Mouse (Mus musculus) neural tube, embryonic 15.5 days (tissue): ENCODE measurements around the gene Retreg1. TPM values are rescaled to one million over a fixed set of nuclear protein-coding genes. Genes with fewer than 3 reads are reported as not detected.
A peak's percentile ranks its signal among the peaks of the same experiment; 100 is the strongest.

Experiments used
- ATAC-seq: fragments of 200-750 bp; cut with Nextera tagmentation; 2 replicates; pipeline ENCODE4 v1.8.0; 2017; ENCODE audit warnings: mild to moderate bottlenecking, moderate TSS enrichment, moderate library complexity; ENCODE audit not compliant: low FRiP score
- H3K27ac ChIP-seq: fragments of 300-500 bp; sonication (generic); replicated peaks from 2 replicates; pipeline ENCODE4 v1.5.1; 2015; ENCODE audit warnings: mild to moderate bottlenecking, inconsistent platforms
- H3K27me3 ChIP-seq: fragments of 300-500 bp; sonication (generic); replicated peaks from 2 replicates; pipeline ENCODE4 v1.6.1; 2015; ENCODE audit warnings: inconsistent platforms
- H3K36me3 ChIP-seq: fragments of 300-500 bp; sonication (generic); 2 replicates; pipeline ENCODE4 v1.6.1; 2015; ENCODE audit warnings: inconsistent platforms
- H3K4me1 ChIP-seq: fragments of 300-500 bp; sonication (generic); 2 replicates; pipeline ENCODE4 v1.6.1; 2015; ENCODE audit warnings: inconsistent platforms
- H3K4me2 ChIP-seq: fragments of 300-500 bp; sonication (generic); 2 replicates; pipeline ENCODE4 v1.6.1; 2015; ENCODE audit warnings: inconsistent platforms, mild to moderate bottlenecking, moderate library complexity
- H3K4me3 ChIP-seq: fragments of 300-500 bp; sonication (generic); replicated peaks from 2 replicates; pipeline ENCODE4 v1.5.1; 2015; ENCODE audit warnings: mild to moderate bottlenecking, inconsistent platforms
- H3K9ac ChIP-seq: fragments of 300-500 bp; sonication (generic); replicated peaks from 2 replicates; pipeline ENCODE4 v1.6.1; 2015; ENCODE audit warnings: mild to moderate bottlenecking, inconsistent platforms
- H3K9me3 ChIP-seq: fragments of 300-500 bp; sonication (generic); replicated peaks from 2 replicates; pipeline ENCODE4 v1.6.1; 2016; ENCODE audit warnings: inconsistent platforms
- WGBS: fragments of 180-500 bp; shearing (Covaris S2); methylation state at CpG from one replicate; pipeline ENCODE4 v1.1.7; 2015; ENCODE audit warnings: mixed read lengths; 5-methylcytosine and 5-hydroxymethylcytosine counted together
- polyA plus RNA-seq: library from polyadenylated mRNA; unstranded; fragments of >200 nt; fragmentation: Nextera tagmentation; extraction: Ambion mirVana; gene quantifications from 2 replicates; pipeline ENCODE4 v1.2.1, GENCODE M21; 2015

The Retreg1 gene
- polyA plus RNA-seq, 1 experiment from 2014 or later = 16.2 TPM

DNA sequence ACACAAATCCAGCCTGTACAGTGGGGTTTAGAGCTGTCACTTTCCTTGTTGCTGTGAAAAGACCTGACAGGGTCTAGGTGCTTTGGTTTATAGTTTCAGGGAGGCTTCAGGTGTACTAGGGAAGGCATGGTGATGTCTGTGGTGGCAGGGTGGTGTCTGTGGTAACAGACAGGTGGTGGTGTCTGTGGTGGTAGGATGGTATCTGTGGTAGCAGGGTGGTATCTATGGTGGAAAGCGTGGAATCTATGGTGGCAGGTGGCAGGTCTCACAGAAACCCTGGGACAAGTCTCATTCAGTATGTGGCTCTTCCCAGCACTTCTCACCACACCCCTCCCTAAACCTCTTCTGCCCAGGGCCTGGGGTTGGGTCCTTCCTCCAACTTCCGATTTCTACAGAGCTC is 8.7 kb upstream of the Retreg1 start:
- no peak overlapping the region for H3K27ac ChIP-seq
- no peak overlapping the region for H3K4me3 ChIP-seq
- no peaks in the 10 kb centered on the region for H3K36me3 ChIP-seq
- WGBS = 94% methylated on average over 2 of the region's 2 CpGs
- H3K4me1 ChIP-seq = no peaks in the 10 kb centered on the region
- no peaks in the 10 kb centered on the region for H3K27me3 ChIP-seq
- no peak overlapping the region for H3K4me2 ChIP-seq
- H3K9ac ChIP-seq = no peak overlapping the region
- H3K9me3 ChIP-seq = no peaks in the 10 kb centered on the region
- no peak for ATAC-seq

DNA sequence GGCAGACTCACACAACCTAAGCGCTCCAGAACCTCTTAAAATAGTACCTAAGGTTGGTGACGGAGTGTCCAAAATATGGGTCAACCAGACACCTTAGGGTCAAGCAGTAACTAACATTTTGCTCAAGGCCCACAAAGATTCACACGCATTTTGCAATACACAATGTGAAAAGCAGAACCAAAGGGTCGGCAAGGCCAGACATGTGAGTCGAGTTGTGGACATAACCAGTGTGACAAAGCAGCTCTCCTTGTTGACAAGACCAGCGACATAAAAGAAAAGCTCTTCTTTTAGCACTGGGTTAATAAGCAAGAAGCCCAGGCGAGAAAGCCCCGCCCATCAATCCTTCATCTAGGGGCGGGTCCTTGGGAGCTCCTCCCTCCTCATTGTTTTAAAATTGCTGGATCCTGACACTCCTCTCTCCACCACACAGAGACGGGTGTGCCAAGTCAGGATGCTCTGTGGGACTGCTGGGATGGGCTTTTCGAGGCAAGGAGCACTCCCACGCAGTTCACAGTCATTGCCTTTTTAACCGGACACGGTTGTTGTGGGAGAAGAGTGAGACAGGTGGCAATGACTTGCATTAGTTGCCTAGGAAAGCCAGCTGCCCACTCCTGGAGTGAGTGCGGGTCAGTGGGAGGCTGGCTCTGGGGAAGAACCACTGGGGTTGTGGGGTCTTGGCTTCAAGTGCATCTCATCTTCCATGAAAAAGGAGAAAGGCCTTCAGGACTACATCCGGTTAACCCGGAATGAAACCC is 7.9 kb upstream of the Retreg1 start:
- no peak overlapping the region for H3K27ac ChIP-seq
- H3K9ac ChIP-seq = no peak overlapping the region
- ATAC-seq = no peak
- H3K4me2 ChIP-seq = no peak overlapping the region
- no peaks in the 10 kb centered on the region for H3K36me3 ChIP-seq
- H3K4me3 ChIP-seq = no peak overlapping the region
- no peaks in the 10 kb centered on the region for H3K4me1 ChIP-seq
- H3K9me3 ChIP-seq = no peaks in the 10 kb centered on the region
- WGBS = 85% methylated on average over 17 of the region's 17 CpGs
- H3K27me3 ChIP-seq = no peaks in the 10 kb centered on the region

DNA sequence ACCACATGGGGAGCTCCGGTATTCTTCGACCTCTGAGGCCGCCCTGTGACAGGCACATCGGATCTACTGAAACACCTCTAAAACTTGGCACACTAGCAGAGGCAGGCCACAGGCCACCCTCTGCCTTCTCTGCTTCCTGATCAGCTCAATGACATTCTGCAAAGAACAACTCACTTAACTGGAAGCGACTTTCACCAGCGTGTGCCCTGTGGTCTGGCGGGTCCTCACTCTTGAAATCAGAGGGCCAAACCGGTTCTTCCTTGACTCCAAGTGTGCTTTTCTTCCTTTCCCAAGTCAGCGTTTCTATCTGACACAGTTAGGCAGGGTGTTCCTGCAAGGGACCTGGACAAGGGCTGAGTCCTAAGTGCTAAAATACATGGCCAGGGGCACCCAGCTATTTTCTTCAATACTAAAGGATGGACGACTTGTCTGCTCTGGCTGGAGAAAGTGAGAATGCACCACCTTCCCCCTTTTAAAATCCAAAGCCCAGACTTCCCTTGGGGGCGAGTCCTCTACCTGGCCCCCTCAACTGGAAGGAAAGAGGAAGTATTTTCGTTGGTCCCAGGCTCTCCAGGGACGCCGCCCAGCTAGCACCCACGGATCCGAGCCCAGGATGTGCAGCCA is 406 bp upstream of the Retreg1 start:
- Histone ChIP-seq H3K27ac (peak overlapping the region; percentile 78), H3K36me3 (no peaks in the 10 kb centered on the region), H3K4me2 (peak overlapping the region; percentile 96), H3K4me3 (peak overlapping the region; percentile 77), H3K27me3 (peaks cover 7% of the 10 kb centered on the region; the same call in 1 of the 2 replicates), H3K9me3 (no peaks in the 10 kb centered on the region), H3K4me1 (peaks cover 19% of the 10 kb centered on the region), H3K9ac (peak overlapping the region; percentile 81)
- WGBS = 18% methylated on average over 16 of the region's 16 CpGs
- ATAC-seq = peak; percentile 18

DNA sequence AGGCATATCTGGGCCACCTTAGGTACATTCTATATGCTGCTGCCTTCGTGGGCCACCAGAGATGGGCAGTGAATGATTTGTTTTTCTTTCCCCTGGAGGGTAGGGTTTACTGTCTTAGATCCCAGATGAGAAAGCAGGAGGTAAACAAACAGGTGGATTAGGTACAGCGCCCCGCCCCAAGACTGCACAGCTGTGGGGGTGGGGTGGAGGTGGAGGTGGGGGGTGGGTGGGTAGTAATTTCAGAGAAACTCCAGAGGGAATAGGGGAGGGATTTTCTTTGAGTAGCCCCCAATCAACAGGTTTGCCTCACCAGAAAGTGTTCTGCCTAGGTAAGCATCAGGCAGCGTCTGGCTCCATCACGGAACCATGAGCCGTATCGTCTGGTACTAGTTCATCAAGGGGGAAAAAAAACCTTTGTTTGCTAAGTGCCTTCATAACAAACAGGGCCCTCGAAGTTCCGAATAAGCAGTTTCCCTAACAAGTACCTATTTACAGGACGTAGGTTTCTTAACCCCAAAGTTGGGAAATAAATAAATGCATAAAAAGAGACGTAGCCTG is 1.1 kb downstream of the Retreg1 start:
- peaks cover 19% of the 10 kb centered on the region for H3K4me1 ChIP-seq
- no peak overlapping the region for H3K27ac ChIP-seq
- H3K27me3 ChIP-seq = peaks cover 7% of the 10 kb centered on the region; the same call in 1 of the 2 replicates
- WGBS = 11% methylated on average over 11 of the region's 11 CpGs
- peak overlapping the region; percentile 77 for H3K4me3 ChIP-seq
- peak overlapping the region; percentile 96 for H3K4me2 ChIP-seq
- H3K36me3 ChIP-seq = no peaks in the 10 kb centered on the region
- peak overlapping the region; percentile 81 for H3K9ac ChIP-seq
- no peak for ATAC-seq
- H3K9me3 ChIP-seq = no peaks in the 10 kb centered on the region

DNA sequence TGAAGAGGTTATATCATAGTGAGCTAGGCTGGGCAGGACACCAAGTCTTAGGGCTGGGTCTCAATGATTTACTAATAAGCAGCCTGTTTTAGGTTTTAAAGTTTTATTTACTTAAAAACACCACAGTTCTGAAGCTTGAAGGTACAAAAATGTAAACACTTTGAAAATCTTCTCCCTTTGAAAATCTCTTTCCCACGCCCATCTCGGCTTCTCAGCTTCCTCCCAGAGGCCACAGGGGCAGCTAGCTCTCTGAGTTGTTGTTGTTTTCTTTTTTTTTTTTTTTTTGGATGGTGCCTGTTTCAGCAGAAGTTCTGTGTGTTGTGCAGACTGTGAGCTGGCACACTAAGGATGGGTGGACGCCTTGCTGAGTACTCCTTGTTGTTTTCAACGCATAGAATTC is 1.8 kb downstream of the Retreg1 start:
- WGBS = 76% methylated on average over 4 of the region's 4 CpGs

DNA sequence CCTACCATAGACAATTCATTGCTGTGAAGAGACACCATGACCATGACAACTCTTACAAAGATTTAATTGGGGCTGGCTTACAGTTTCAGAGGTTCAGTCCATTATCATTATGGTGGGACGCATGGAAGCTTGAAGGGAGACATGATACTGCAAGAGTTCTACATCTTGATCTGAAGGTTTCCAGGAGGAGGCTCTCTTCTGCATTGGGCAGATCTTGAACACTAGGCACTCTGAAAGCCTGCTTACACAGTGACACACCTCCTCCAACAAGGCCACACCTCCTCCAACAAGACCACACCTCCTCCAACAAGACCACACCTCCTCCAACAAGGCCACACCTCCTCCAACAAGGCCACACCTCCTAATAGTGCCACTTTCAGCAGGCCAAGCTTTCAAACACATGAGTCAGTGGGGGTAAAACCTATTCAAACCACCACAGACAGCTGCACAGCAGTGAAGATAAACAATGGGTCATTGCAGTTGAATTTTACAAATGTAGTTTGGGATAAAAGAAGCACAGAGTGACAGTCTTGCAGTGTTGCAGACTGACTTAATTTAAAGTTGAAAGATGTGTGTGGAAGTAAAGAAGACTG is 4.7 kb downstream of the Retreg1 start:
- Histone ChIP-seq H3K4me2 (no peak overlapping the region), H3K9me3 (no peaks in the 10 kb centered on the region), H3K27me3 (no peaks in the 10 kb centered on the region), H3K36me3 (no peaks in the 10 kb centered on the region), H3K4me1 (peaks cover 15% of the 10 kb centered on the region), H3K27ac (no peak overlapping the region), H3K9ac (no peak overlapping the region), H3K4me3 (no peak overlapping the region)
- 90% methylated on average over 1 of the region's 1 CpGs for WGBS
- no peak for ATAC-seq

More for the DNA sequence above, 1.8 kb downstream of the Retreg1 start:
- H3K36me3 ChIP-seq = no peaks in the 10 kb centered on the region
- H3K9ac ChIP-seq = no peak overlapping the region
- H3K27ac ChIP-seq = no peak overlapping the region
- peaks cover 7% of the 10 kb centered on the region; the same call in 1 of the 2 replicates for H3K27me3 ChIP-seq
- H3K9me3 ChIP-seq = no peaks in the 10 kb centered on the region
- peaks cover 19% of the 10 kb centered on the region for H3K4me1 ChIP-seq
- peak overlapping the region; percentile 77 for H3K4me3 ChIP-seq
- ATAC-seq = no peak
- peak overlapping the region; percentile 96 for H3K4me2 ChIP-seq

DNA sequence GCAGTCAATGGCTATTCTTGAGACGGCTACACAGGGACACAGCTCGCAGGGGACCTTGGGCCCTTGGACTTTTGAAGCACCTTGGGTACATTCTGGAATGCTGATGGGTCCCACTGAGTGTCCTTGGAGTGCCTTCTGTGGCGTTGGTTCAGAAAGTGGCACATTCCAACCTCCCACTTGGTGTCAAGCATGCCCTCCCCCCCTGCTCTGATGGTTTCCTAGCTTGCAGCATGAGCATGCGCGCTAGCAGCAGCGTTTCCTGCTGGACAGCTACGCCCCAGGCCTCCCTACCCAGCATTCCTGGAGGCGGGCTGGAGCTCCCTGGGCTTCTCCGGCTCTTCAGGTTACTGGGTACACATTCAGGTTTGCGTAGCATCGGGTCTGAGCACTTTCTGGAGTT is 7.6 kb downstream of the Retreg1 start:
- H3K36me3 ChIP-seq = no peaks in the 10 kb centered on the region
- H3K9ac ChIP-seq = no peak overlapping the region
- ATAC-seq = no peak
- H3K27ac ChIP-seq = no peak overlapping the region
- H3K27me3 ChIP-seq = no peaks in the 10 kb centered on the region
- no peak overlapping the region for H3K4me2 ChIP-seq
- 81% methylated on average over 11 of the region's 11 CpGs for WGBS
- no peak overlapping the region for H3K4me3 ChIP-seq
- no peaks in the 10 kb centered on the region for H3K4me1 ChIP-seq
- no peaks in the 10 kb centered on the region for H3K9me3 ChIP-seq

DNA sequence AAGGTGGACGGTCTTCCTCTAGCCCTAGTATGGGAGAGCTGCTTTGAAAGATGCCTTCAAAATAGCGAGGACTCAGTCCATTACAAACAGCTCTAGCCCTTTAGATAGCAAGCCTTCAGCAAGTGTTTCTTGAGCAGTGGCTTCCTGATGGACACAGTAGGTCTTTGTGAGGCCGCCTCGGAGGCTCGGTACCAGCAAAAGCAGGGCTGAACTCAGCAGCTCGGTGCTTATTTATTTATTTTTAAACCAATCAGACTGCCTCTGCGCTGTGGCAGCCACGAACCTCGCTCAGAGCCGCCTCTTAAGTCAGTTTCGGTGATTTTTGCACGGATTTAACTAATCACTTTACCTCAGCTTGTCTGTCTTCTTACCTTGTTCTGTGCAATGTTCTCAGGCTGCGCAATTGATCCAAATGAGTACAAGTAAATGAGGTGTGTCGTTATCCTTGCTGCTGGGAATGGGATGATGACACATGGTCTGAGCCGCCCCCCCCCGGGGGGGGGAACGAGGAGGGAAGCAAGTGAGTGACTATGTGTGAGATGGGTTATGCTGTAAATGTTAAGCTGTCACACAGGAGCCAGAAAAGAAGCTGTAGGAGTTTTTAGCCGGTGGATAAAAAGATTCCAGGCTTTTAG is 11.4 kb downstream of the Retreg1 start:
- H3K4me1 ChIP-seq = no peaks in the 10 kb centered on the region
- peak; percentile 9; the same call in 1 of the 2 replicates for ATAC-seq
- H3K4me2 ChIP-seq = no peak overlapping the region
- H3K27me3 ChIP-seq = no peaks in the 10 kb centered on the region
- H3K4me3 ChIP-seq = no peak overlapping the region
- 73% methylated on average over 18 of the region's 18 CpGs for WGBS
- H3K27ac ChIP-seq = no peak overlapping the region
- no peak overlapping the region for H3K9ac ChIP-seq
- H3K36me3 ChIP-seq = no peaks in the 10 kb centered on the region
- H3K9me3 ChIP-seq = no peaks in the 10 kb centered on the region

DNA sequence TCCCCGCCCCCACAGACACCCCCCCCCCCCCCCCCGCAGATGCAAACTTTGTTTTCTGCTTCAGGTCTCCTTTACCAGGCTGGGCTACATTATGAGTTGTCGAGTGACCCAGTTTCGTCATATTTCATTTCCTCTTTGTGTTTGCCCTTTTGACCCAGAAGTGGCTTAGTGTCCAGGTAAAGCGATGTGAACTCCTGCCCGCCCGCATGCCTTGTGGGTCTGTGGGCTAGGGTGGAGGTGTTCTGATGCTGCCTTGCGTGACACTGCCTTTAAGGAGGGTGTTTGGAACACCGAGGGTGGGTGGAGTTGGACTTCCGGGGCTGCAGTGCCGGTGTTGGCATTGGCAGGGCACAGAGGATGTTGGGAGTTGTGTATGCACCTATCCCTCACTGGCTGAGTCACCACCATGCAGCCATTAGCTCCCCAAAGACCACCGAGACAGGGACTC is 15.7 kb downstream of the Retreg1 start:
- H3K9ac ChIP-seq = no peak overlapping the region
- H3K9me3 ChIP-seq = no peaks in the 10 kb centered on the region
- ATAC-seq = no peak
- H3K4me1 ChIP-seq = no peaks in the 10 kb centered on the region
- H3K27me3 ChIP-seq = no peaks in the 10 kb centered on the region
- 70% methylated on average over 11 of the region's 12 CpGs for WGBS
- H3K27ac ChIP-seq = no peak overlapping the region
- H3K4me3 ChIP-seq = no peak overlapping the region
- no peaks in the 10 kb centered on the region for H3K36me3 ChIP-seq
- no peak overlapping the region for H3K4me2 ChIP-seq

DNA sequence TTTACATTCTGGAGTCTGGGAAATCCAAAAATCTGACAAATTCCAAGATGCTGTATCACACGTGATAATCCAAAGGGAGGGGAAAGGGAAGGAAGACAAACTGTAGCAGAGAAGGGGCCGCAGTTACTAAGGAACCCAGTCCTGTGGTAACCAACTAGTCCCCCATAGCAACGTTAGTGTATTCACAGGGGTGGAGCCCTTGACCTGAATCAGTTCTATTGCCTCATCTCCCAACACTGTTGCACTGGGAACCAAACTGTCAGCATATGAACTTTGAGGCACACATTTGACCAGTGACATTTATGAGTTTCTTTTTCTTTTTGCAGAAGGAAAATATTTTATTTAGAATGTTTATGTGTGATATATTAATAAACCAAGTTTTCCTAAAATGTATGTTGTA is 16.5 kb downstream of the Retreg1 start:
- Histone ChIP-seq H3K9me3 (no peaks in the 10 kb centered on the region), H3K9ac (no peak overlapping the region)

DNA sequence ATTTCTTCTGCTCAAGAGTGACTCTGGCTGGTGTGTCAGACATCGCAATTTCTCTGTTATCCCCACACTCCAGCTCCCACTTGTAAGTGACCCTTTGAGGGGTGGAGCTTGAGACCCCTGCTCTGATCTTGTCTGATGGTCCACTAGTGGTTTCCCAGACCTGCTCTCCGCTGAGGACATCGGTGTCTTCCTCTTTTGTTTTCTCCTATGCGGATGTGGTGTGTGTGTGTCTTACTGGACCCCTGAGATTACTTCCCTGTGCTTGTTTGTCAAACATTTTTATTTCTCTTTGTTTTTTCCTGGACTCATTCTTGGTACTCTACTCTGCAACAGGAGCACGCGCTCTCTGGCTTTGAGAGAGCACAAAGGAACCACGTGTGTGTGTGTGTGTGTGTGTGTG is 18.9 kb downstream of the Retreg1 start:
- H3K9ac ChIP-seq = no peak overlapping the region
- no peak for ATAC-seq
- no peak overlapping the region for H3K4me3 ChIP-seq
- 78% methylated on average over 7 of the region's 7 CpGs for WGBS
- no peaks in the 10 kb centered on the region for H3K9me3 ChIP-seq
- no peak overlapping the region for H3K27ac ChIP-seq
- no peaks in the 10 kb centered on the region for H3K36me3 ChIP-seq
- no peak overlapping the region for H3K4me2 ChIP-seq
- no peaks in the 10 kb centered on the region for H3K4me1 ChIP-seq
- no peaks in the 10 kb centered on the region for H3K27me3 ChIP-seq

More for the DNA sequence above, 16.5 kb downstream of the Retreg1 start:
- Histone ChIP-seq H3K4me1 (no peaks in the 10 kb centered on the region), H3K27ac (no peak overlapping the region), H3K27me3 (no peaks in the 10 kb centered on the region), H3K36me3 (no peaks in the 10 kb centered on the region), H3K4me3 (no peak overlapping the region), H3K4me2 (no peak overlapping the region)
- no peak for ATAC-seq
- WGBS = 59% methylated on average over 3 of the region's 3 CpGs
